Mouse (Mus musculus): ENCODE measurements around the gene Cavin4. TPM values are rescaled to one million over a fixed set of nuclear protein-coding genes. Genes with fewer than 3 reads are reported as not detected.
A peak's percentile ranks its signal among the peaks of the same experiment; 100 is the strongest.
"Not testable (repeated sequence)": the region's sequence is repeated elsewhere in the genome, so short reads cannot be mapped to it uniquely, and the experiment has no call there.

Gene Cavin4
- polyA plus RNA-seq, 1 experiment = 0.65 TPM

DNA sequence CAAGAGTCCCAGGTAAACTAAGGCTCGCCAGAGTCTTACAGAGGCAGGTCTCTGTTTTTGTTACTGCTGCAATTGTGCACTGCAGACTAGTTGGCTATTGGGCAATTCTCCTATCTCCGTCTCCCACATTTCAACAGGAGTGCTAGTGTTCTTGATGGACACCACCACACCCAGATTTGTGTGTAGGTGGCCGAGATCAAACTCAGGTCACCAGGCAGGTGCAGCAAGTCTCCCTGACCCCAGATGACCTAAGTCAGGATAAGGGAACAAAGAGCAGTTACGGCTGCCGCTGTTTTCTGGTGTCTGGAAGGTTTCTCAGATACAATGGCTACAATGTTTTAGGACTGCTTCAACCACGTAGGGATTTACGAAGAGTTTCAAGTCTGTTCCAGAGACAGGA, 16.9 kb downstream of the Cavin4 start:
- peak overlapping the region; percentile 67 for H3K27ac ChIP-seq (ENCODE audit: control insufficient read depth, insufficient read depth, low read depth, low read length)

DNA sequence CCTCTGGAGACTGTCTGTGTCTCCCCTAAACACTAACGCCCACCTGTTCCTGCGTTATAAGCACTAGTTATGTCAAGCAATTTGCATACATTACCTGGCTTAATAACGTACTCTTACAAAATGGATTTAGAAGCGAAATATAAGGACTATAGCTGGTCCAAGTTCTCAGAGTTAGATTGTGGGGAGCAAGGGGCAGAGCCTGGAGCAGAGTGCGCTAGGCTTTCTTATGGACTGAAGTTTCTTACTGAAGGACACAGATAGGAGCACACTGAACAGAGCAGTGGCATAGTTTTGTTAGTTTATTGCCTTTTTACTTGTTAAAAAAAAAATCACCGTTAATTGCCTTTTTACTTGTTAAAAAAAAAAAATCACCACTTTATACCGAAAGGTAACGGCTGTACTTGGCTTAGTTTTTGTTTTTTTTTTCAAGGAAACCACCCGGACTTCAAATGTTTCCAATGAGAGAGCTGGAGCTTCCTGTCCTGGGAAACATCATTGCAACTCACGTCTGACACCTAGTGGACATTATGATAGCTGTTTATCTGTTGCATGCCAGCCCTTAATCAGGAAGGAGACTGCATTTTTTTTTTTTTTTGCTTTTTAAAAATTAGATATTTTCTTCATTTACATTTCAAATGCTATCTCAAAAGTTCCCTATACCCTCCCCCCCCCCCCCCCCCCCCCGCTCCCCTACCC, 17.5 kb downstream of the Cavin4 start:
- Histone ChIP-seq H3K27me3 (ENCODE audit: control insufficient read depth, insufficient read depth, low read length) (no peaks in the 10 kb centered on the region), H3K4me1 (ENCODE audit: control insufficient read depth, insufficient read depth, low read length) (peaks cover 2% of the 10 kb centered on the region), H3K36me3 (ENCODE audit: control insufficient read depth, insufficient read depth, low read length) (no peaks in the 10 kb centered on the region), H3K27ac (ENCODE audit: control insufficient read depth, insufficient read depth, low read depth, low read length) (peak overlapping the region; percentile 67), H3K4me3 (ENCODE audit: control insufficient read depth, low read depth, low read length) (no peak overlapping the region)
- TF ChIP-seq POLR2A (IDR thresholded peaks at IDR 0.05; ENCODE audit: control insufficient read depth, low read depth, low read length) (no peak), CTCF (IDR thresholded peaks at IDR 0.05; ENCODE audit: control insufficient read depth, insufficient read depth, insufficient replicate concordance, low read depth, low read length) (peak; percentile 12; the same call in 1 of the 2 replicates)

More for the DNA sequence above, 16.9 kb downstream of the Cavin4 start:
- no peaks in the 10 kb centered on the region for H3K36me3 ChIP-seq (ENCODE audit: control insufficient read depth, insufficient read depth, low read length)
- H3K27me3 ChIP-seq (ENCODE audit: control insufficient read depth, insufficient read depth, low read length) = no peaks in the 10 kb centered on the region
- TF ChIP-seq CTCF (IDR thresholded peaks at IDR 0.05; ENCODE audit: control insufficient read depth, insufficient read depth, insufficient replicate concordance, low read depth, low read length) (no peak), POLR2A (IDR thresholded peaks at IDR 0.05; ENCODE audit: control insufficient read depth, low read depth, low read length) (no peak)
- H3K4me3 ChIP-seq (ENCODE audit: control insufficient read depth, low read depth, low read length) = no peak overlapping the region
- peaks cover 2% of the 10 kb centered on the region for H3K4me1 ChIP-seq (ENCODE audit: control insufficient read depth, insufficient read depth, low read length)

DNA sequence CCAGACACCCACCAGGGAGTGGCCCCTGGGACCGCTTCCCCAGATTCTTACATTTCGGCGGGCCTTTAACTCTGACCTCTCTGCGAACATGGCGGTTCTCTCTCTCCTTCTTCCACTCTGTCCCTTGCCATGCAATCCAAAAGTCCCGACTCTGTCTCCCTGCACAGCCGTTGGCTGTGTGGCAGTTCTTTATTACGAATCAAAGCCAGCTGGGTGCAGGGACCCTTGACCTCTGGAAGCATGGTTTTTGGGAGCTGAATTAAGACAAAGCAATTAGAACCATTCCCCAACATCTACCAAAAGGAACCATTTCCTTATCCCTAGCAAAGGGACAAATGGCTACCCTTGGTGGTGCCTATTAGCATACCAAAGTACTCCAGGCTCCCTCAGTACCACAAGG, 19.8 kb downstream of the Cavin4 start:
- Histone ChIP-seq H3K36me3 (ENCODE audit: control insufficient read depth, insufficient read depth, low read length) (no peaks in the 10 kb centered on the region), H3K4me3 (ENCODE audit: control insufficient read depth, low read depth, low read length) (no peak overlapping the region), H3K4me1 (ENCODE audit: control insufficient read depth, insufficient read depth, low read length) (peaks cover 2% of the 10 kb centered on the region; the same call in 1 of the 2 replicates), H3K27me3 (ENCODE audit: control insufficient read depth, insufficient read depth, low read length) (no peaks in the 10 kb centered on the region), H3K27ac (ENCODE audit: control insufficient read depth, insufficient read depth, low read depth, low read length) (no peak overlapping the region)
- TF ChIP-seq POLR2A (IDR thresholded peaks at IDR 0.05; ENCODE audit: control insufficient read depth, low read depth, low read length) = no peak
- TF ChIP-seq CTCF (IDR thresholded peaks at IDR 0.05; ENCODE audit: control insufficient read depth, insufficient read depth, insufficient replicate concordance, low read depth, low read length) = no peak

DNA sequence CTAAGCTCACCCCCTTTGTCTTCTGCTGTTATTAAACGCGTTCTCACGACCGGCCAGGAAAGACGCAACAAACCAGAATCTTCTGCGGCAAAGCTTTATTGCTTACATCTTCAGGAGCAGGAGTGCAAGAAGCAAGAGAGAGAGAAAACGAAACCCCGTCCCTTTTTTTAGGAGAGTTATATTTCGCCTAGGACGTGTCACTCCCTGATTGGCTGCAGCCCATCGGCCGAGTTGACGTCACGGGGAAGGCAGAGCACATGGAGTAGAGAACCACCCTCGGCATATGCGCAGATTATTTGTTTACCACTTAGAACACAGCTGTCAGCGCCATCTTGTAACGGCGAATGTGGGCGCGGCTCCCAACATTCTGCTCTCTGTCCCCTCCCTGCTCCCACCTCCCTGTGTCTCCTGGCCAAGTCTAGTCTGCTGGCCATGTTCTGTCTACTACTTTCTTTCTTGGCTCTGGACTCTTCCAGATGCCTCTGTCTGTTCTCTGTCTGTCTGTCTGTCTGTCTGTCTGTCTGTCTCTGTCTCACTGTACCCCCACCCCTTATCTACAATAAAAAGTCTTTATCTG, 20.4 kb downstream of the Cavin4 start:
- not testable (repeated sequence) for H3K27ac ChIP-seq (ENCODE audit: control insufficient read depth, insufficient read depth, low read depth, low read length); H3K4me1 ChIP-seq (ENCODE audit: control insufficient read depth, insufficient read depth, low read length); H3K27me3 ChIP-seq (ENCODE audit: control insufficient read depth, insufficient read depth, low read length); H3K4me3 ChIP-seq (ENCODE audit: control insufficient read depth, low read depth, low read length); H3K36me3 ChIP-seq (ENCODE audit: control insufficient read depth, insufficient read depth, low read length)

DNA sequence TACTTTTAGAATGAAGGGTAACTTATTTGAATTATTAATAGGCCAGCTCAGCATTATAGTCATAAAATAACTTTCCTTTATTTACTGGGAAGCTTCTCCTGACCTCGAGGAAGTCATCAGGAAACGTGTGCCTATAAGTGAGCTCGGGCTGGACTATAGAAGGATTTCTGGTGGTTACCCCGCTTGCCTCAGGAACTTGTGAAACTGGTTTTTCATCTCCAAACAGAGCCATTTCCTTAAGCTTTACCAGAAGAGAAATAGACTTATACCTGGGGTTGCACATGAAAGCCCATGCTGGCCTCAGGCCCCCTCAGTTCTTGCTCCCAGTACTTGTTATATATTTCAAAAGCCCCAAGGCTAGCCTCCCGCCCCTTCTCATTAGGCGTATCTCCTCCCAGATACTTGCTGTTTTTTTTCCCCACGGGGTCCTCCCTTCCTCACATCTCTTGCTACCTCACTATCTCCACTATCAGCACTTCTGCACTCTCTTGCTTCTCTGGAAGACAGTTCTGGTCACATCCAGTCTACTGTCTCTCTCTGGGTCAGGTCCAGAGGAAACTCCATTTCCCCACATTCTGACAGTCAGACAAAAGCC, 21.4 kb downstream of the Cavin4 start:
- Histone ChIP-seq H3K4me3 (ENCODE audit: control insufficient read depth, low read depth, low read length) (no peak overlapping the region), H3K27me3 (ENCODE audit: control insufficient read depth, insufficient read depth, low read length) (no peaks in the 10 kb centered on the region), H3K4me1 (ENCODE audit: control insufficient read depth, insufficient read depth, low read length) (peaks cover 2% of the 10 kb centered on the region; the same call in 1 of the 2 replicates), H3K36me3 (ENCODE audit: control insufficient read depth, insufficient read depth, low read length) (no peaks in the 10 kb centered on the region), H3K27ac (ENCODE audit: control insufficient read depth, insufficient read depth, low read depth, low read length) (no peak overlapping the region)
- TF ChIP-seq POLR2A (IDR thresholded peaks at IDR 0.05; ENCODE audit: control insufficient read depth, low read depth, low read length) (no peak), CTCF (IDR thresholded peaks at IDR 0.05; ENCODE audit: control insufficient read depth, insufficient read depth, insufficient replicate concordance, low read depth, low read length) (no peak)

DNA sequence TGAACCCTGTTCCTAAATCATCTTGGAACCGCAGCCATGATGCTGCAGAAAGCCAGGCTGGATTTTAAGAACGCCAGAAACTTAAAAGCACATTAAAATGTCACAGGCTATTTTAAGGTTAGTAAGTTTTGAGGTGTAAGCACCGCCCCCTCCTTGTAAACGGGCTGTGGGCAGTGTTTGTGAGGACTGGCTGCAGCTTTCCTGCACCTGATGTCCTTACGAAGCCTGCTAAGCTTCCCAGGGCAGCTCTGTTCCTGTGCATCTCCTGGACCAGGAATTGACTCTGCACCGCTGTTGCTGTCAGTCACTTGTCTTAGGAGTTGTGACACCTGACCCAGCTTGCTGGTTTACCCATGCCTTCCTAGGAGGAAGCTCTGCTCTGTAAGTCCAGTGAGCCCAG, 24.8 kb downstream of the Cavin4 start:
- H3K36me3 ChIP-seq (ENCODE audit: control insufficient read depth, insufficient read depth, low read length) = no peaks in the 10 kb centered on the region
- no peaks in the 10 kb centered on the region for H3K27me3 ChIP-seq (ENCODE audit: control insufficient read depth, insufficient read depth, low read length)
- H3K4me3 ChIP-seq (ENCODE audit: control insufficient read depth, low read depth, low read length) = no peak overlapping the region
- no peak overlapping the region for H3K27ac ChIP-seq (ENCODE audit: control insufficient read depth, insufficient read depth, low read depth, low read length)
- peaks cover 4% of the 10 kb centered on the region; the same call in 1 of the 2 replicates for H3K4me1 ChIP-seq (ENCODE audit: control insufficient read depth, insufficient read depth, low read length)
- no peak for TF ChIP-seq CTCF (IDR thresholded peaks at IDR 0.05; ENCODE audit: control insufficient read depth, insufficient read depth, insufficient replicate concordance, low read depth, low read length)
- TF ChIP-seq POLR2A (IDR thresholded peaks at IDR 0.05; ENCODE audit: control insufficient read depth, low read depth, low read length) = no peak

DNA sequence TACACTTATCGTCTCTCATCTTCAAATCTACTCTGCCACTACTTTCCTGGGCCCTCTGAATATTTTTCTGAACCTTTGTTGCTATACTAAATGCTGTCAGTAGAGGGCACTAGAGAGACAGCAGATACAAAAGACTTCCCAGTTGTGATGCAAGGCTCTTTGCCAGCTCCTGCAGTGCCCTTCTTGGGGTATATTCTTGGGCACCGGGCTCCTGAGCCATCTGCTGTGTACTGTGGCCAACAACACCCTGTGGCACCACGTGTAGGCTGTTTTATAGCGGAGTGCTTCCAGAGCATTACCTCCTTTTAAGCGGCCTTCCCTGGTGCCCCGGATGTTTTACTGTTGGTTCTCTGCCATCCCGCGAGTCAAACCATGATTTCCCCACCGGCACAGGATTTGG, 27.3 kb downstream of the Cavin4 start:
- H3K4me1 ChIP-seq (ENCODE audit: control insufficient read depth, insufficient read depth, low read length) = peaks cover 4% of the 10 kb centered on the region; the same call in 1 of the 2 replicates
- TF ChIP-seq POLR2A (IDR thresholded peaks at IDR 0.05; ENCODE audit: control insufficient read depth, low read depth, low read length) = no peak
- peak; percentile 15; the same call in 1 of the 2 replicates for TF ChIP-seq CTCF (IDR thresholded peaks at IDR 0.05; ENCODE audit: control insufficient read depth, insufficient read depth, insufficient replicate concordance, low read depth, low read length)
- H3K4me3 ChIP-seq (ENCODE audit: control insufficient read depth, low read depth, low read length) = no peak overlapping the region
- no peaks in the 10 kb centered on the region for H3K36me3 ChIP-seq (ENCODE audit: control insufficient read depth, insufficient read depth, low read length)
- no peak overlapping the region for H3K27ac ChIP-seq (ENCODE audit: control insufficient read depth, insufficient read depth, low read depth, low read length)
- H3K27me3 ChIP-seq (ENCODE audit: control insufficient read depth, insufficient read depth, low read length) = no peaks in the 10 kb centered on the region

Measured in testis, adult 2 months (tissue).